Mouse (Mus musculus): ENCODE data around the gene Sgcg.

The Sgcg gene

DNA sequence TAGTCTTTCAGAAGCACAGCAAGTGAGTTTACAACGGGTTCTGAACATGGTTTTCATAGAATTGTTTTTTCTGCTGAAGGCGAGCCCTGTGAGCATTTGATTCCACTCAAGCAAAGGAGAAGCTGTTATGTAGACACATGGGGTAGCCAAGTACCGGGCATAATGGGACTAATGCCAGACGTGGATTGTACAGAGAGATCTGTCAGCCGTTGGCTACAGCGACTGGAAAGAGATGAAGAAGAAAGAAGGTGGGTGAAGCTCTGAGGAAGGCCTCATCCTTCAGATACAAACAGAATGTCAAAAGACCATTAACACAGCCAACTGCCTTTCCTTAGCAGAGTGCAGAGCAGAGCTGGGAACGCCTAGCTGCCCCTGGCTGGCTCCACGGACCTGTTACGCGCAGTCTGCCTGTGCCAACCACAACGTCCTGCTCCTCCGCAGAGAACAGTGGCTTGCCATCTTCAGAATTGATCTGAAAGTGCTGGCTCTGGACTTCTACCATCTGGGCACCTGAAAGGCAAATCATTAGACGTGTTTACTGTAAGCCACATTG is 26.2 kb downstream of the Sgcg start:
- DNase-seq (ENCODE audit: low spot score) = no peak

DNA sequence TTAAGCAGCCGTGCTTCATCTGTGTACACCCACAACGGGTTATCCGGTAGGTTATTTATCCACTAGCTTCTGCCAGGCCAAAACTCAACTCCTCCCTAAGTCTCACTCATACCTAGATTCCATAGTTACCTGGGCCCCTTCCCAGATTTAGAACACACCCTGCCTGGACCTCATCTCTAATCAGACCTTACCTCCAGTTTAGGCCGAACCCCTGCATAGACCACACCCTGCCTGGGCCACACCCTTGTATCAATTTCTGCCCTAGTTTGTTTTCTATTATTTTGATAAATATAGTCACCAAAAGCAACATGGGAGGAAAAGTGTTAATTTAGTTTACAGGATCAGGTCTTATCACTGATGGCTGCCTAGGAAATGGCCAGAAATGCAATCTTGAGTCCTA is 28.1 kb downstream of the Sgcg start:
- no peak for DNase-seq (ENCODE audit: low spot score)

DNA sequence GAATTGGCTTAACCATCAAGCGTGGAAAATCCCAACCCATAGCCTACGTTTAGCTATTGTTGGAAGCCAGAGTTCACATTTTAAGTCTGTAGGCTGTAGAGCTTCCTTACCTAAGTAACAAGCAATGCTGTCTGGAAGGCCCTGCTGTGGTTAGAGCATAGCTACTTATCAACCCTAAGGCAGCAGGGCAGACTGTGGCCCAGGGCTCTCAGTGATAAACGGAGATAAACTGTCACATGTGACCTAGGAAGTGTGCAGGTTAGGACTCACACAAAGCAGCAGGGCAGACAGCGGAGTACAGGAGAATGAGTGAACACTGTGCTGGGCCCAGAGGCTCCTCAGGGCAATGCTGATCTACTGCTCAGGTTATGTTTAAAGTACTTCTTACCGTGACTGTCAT is 28.5 kb downstream of the Sgcg start:
- no peak for DNase-seq (ENCODE audit: low spot score)

- DNase-seq (ENCODE audit: low spot score) = no peak
These were observed 32.1 kb downstream of the Sgcg start for GRCm38 (mm10) chr14:61226151-61226550.

GRCm38 (mm10) chr14:61224387-61225077 is 33.8 kb downstream of the Sgcg start:
- DNase-seq (ENCODE audit: low spot score) = no peak

DNA sequence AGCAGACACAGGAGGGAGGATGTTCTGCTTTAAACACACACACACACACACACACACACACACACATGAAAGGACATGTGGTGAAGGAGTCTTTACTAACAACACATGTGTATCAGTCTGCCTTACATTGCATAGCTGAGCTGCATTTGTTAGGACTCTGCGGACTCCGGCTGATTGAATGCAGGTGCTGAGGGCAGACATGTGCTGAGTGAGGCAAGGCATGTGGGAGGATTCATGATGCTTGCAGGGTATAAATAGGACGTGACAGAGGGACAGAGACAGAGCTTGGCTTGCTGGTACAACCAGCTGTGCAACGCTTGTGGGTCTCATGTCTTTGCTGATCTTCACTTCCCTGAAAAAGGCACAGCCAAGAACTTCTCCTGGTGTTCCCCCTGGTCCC is 34.5 kb downstream of the Sgcg start:
- no peak for DNase-seq (ENCODE audit: low spot score)

DNA sequence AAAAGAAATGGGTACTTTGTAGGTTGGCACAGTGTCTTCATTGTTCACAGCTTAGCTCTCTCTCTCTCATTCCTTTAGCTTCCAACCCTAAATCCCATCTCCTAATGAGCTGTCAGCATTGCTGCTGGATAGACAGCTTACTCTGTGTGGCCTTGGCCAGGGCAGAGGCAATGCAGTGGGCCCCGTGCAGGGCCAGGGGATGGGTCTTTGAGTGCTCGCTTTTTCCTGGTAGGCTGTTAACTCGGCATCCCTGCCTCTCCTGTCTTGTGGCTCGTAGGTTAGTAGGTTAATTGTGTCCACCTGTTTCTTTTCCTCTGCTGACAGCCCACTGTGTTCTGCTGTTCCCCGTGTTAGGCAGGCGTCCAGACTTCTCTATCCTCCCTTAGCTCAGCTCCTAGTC is 35.8 kb downstream of the Sgcg start:
- DNase-seq (ENCODE audit: low spot score) = no peak

DNA sequence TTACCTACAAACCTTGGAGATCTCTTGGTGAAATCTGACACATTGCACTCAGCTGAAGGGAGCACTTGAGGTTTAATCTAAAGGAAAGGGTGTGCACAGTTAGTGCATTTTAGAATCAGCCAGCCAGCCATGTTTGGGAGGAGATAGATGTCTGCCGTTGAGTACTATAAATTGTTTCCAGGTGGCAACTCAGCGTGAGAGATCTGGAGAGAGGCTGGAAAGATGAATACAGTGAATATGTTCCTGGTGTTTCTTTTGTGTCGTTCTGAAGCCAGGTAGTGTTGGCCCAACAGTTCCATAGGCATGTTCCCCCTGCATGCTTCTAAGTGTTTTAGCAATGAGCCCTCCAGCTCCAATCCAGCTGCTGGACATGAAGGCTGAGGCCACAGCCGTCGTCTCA is 37.1 kb downstream of the Sgcg start:
- no peak for DNase-seq (ENCODE audit: low spot score)

DNA sequence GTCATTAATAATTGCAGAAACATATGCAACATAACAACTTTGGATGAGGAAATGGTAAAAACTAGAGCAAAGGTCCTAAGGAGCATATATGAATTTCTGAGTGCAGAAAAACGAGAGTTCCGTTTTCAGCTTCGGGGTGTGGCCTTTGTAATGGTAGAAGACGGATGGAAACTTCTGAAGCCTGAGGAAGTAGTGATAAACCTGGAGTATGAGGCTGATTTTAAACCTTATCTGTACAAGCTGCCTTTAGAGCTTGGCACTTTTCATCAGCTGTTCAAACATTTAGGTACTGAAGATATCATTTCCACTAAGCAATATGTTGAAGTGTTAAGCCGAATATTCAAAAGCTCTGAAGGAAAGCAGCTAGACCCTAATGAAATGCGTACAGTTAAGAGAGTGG is 46.5 kb downstream of the Sgcg start:
- no peak for DNase-seq (ENCODE audit: low spot score)

- DNase-seq (ENCODE audit: low spot score) = no peak
These were observed 48.2 kb downstream of the Sgcg start for GRCm38 (mm10) chr14:61210111-61210510.

DNA sequence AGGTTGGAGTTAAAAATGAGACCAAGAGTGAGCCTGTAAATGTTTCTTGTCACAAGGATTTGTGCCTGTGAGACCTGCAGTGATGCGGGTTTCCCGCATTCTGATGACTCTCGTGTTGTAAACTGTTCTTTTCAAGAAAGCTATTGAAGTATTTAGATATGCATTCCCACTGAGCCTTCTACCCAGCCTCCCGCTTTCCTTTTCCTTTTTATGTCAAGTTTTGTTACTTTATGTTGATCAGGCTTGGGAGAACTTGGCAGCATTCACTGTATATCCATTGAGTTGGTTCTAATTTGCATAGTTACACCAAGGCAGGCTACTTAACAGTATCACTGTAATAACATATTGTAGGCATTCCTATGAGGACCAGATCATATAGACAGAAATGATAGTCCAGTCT is 63.9 kb downstream of the Sgcg start:
- DNase-seq (ENCODE audit: low spot score) = no peak

GRCm38 (mm10) chr14:61192326-61192725 is 66.0 kb downstream of the Sgcg start:
- DNase-seq (ENCODE audit: low spot score) = no peak

GRCm38 (mm10) chr14:61191904-61192303 is 66.4 kb downstream of the Sgcg start:
- no peak for DNase-seq (ENCODE audit: low spot score)

- DNase-seq (ENCODE audit: low spot score) = no peak
These were observed 85.1 kb downstream of the Sgcg start for GRCm38 (mm10) chr14:61173229-61173628.

DNA sequence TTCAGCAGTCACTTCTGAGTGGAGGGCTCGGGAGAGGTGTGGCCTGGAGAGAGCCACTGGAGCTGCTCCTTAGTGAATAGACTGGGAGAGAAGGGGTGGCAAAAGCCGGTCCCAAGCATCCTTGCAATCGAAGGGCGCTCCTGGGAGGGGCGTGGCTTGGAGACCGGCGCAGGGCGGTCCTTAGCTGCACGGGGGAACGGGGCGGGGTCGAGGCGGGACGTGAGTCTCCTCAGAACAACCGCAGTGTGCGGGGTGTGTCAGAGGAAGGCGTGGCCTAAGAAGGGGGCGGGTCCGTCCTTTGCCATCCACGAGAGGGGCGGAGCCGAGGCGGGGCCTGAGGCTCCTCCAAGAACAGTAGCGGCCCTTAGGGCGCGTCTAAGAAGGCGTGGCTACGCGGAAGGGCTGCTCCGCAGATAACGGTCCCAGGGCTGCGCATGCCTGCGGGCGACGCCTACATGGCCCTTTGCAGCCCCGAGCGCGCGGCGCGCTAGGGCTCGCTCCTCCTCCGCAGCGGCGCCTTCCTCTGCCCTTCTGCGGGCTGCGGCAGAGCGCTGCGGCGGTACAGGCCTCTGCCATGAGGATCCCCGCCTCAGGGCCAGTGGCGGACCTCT is 85.6 kb downstream of the Sgcg start:
- DNase-seq (ENCODE audit: low spot score) = peak; percentile 95

DNA sequence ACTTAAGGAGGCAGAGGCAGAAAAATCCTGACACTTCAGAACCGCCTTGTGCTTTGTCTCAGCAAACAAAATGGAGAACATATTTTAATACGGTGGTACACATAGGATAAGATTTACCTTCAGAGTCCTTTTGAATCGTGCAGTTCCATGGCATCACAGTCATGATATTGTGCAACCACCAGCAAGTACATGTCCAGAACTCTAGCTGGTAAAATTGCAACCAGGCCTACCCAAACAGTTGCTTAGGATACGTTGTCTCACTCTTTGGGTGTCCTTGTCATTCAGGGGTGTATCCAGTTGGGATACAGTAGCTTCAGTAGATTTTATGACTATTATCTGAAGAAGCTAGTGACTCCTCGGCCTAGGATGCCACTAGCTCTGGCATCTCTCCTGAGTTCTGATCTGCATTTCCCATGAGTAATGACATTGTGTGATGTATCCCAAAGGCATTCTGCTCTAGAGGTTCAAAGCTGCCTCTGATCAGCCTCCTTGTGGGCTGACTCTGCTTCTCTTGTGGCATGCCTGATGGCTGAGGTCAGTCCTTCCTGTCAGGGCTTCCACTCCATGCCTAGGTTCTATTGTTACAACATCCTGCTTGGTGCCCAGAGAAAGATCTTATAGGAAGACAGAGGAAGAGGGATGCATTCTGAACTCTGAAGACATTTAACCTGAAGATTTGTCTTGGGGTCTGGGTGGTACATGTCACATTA is 86.9 kb downstream of the Sgcg start:
- DNase-seq (ENCODE audit: low spot score) = no peak
